Mouse (Mus musculus) Patski (cell line): ENCODE measurements around the gene Gzma. TPM values are rescaled to one million over a fixed set of nuclear protein-coding genes. Genes with fewer than 3 reads are reported as not detected.

Experiments
- ATAC-seq: fragments of 100-300 bp; one replicate; pipeline ENCODE4 v1.8.0; 2021
- CTCF ChIA-PET: fragments of 350-600 bp; sonication (Branson Sonifier 250); formaldehyde crosslinking; loops from one replicate; lab custom pipeline; 2022; ENCODE audit warnings: inconsistent platforms; lab: Charles Lee
- POLR2A ChIA-PET: fragments of 350-600 bp; sonication (Branson Sonifier 250); formaldehyde crosslinking; loops from one replicate; lab custom pipeline; 2022; ENCODE audit warnings: antibody characterized with exemption, inconsistent platforms; lab: Charles Lee
- DNase-seq: peaks from one replicate; pipeline ENCODE4 v3.0.0-alpha.2; 2011; ENCODE audit warnings: low read depth, low spot score
- H3K27me3 ChIP-seq: fragments of 371-371 bp; one replicate; pipeline ENCODE4 v1.5.1; 2021
- CTCF ChIP-seq: fragments of 100-300 bp; IDR thresholded peaks from one replicate; pipeline ENCODE4 v1.5.1; 2021
- in situ Hi-C: fragments of 300-500 bp; cut with MboI; formaldehyde crosslinking; loops from 3 replicates; pipeline ENCODE4 v1.11.1; 2018; ENCODE audit warnings: low pct_unique_long_range_greater_than_20kb, mixed read lengths
- polyA plus RNA-seq: library from polyadenylated mRNA; unstranded; gene quantifications from one replicate; pipeline ENCODE4 v1.2.3, GENCODE M21; 2021

Gene Gzma
- polyA plus RNA-seq: not detected

GRCm38 (mm10) chr13:113100879-113101278 lies at the start of gene Gzma:
Gzma (minus strand) TSS chr13:113100981.
- in situ Hi-C loops: no loop called here
- POLR2A ChIA-PET: no interaction called here
- TF ChIP-seq CTCF: no peak
- ATAC-seq (no peak), DNase-seq (no peak)
- CTCF ChIA-PET: interaction anchor here (1.0 to 1.4 kb wide), 2 partner anchors 9 to 47 kb away, joined by 3 read pairs; no protein-coding TSS in a partner anchor
- peaks cover 15% of the 10 kb centered on the region for H3K27me3 ChIP-seq

GRCm38 (mm10) chr13:113139597-113139996 lies 38.8 kb upstream of the Gzma start:
- DNase-seq: no peak
- ATAC-seq: no peak
- peaks cover 20% of the 10 kb centered on the region for H3K27me3 ChIP-seq
- ChIA-PET CTCF (interaction anchor here (1.7 kb wide), 1 partner anchor 119 kb away, joined by 4 read pairs; no protein-coding TSS in a partner anchor), POLR2A (interaction anchor here (0.6 kb wide), 1 partner anchor 150 kb away, joined by 3 read pairs; no protein-coding TSS in a partner anchor)
- TF ChIP-seq CTCF: peak; percentile 8
- in situ Hi-C loops: no loop called here

- DNase-seq: no peak
- in situ Hi-C loops: no loop called here
- TF ChIP-seq CTCF: no peak
- no peak for ATAC-seq
- ChIA-PET POLR2A (interaction anchor here (0.5 kb wide), 1 partner anchor 158 kb away, joined by 3 read pairs; no protein-coding TSS in a partner anchor), CTCF (no interaction called here)
- peaks cover 10% of the 10 kb centered on the region for H3K27me3 ChIP-seq
Measured at GRCm38 (mm10) chr13:113129974-113130373, 29.2 kb upstream of the Gzma start.

- H3K27me3 ChIP-seq: peaks cover 16% of the 10 kb centered on the region
- CTCF ChIA-PET: no interaction called here
- no peak for ATAC-seq
- TF ChIP-seq CTCF: no peak
- POLR2A ChIA-PET: no interaction called here
- DNase-seq: no peak
- in situ Hi-C loops: no loop called here
Measured at GRCm38 (mm10) chr13:113121326-113121725, 20.5 kb upstream of the Gzma start.

GRCm38 (mm10) chr13:113120324-113121237 lies 19.8 kb upstream of the Gzma start:
- no peak for TF ChIP-seq CTCF
- ATAC-seq (no peak), DNase-seq (no peak)
- POLR2A ChIA-PET: no interaction called here
- CTCF ChIA-PET: no interaction called here
- H3K27me3 ChIP-seq: peaks cover 15% of the 10 kb centered on the region
- in situ Hi-C loops: no loop called here

- DNase-seq: no peak
- H3K27me3 ChIP-seq: peaks cover 11% of the 10 kb centered on the region
- CTCF ChIA-PET: no interaction called here
- TF ChIP-seq CTCF: no peak
- no peak for ATAC-seq
- in situ Hi-C loops: no loop called here
- POLR2A ChIA-PET: no interaction called here
Measured at GRCm38 (mm10) chr13:113118977-113119376, 18.2 kb upstream of the Gzma start.

GRCm38 (mm10) chr13:113104759-113105158 lies 4.0 kb upstream of the Gzma start:
- ATAC-seq (no peak), DNase-seq (no peak)
- ChIA-PET CTCF (no interaction called here), POLR2A (no interaction called here)
- TF ChIP-seq CTCF: no peak
- peaks cover 19% of the 10 kb centered on the region for H3K27me3 ChIP-seq
- in situ Hi-C loops: no loop called here

GRCm38 (mm10) chr13:113101804-113102203 lies 1.0 kb upstream of the Gzma start:
- no peak for DNase-seq
- ATAC-seq: no peak
- H3K27me3 ChIP-seq: peaks cover 15% of the 10 kb centered on the region
- POLR2A ChIA-PET: no interaction called here
- in situ Hi-C loops: no loop called here
- CTCF ChIA-PET: interaction anchor here (1.4 kb wide), 1 partner anchor 46 kb away, joined by 3 read pairs; no protein-coding TSS in a partner anchor
- TF ChIP-seq CTCF: no peak

- in situ Hi-C loops: no loop called here
- ATAC-seq: no peak
- POLR2A ChIA-PET: no interaction called here
- CTCF ChIA-PET: no interaction called here
- peaks cover 15% of the 10 kb centered on the region for H3K27me3 ChIP-seq
- TF ChIP-seq CTCF: no peak
- no peak for DNase-seq
Measured at GRCm38 (mm10) chr13:113098406-113098805, 2.4 kb downstream of the Gzma start.

- no peak for TF ChIP-seq CTCF
- POLR2A ChIA-PET: no interaction called here
- CTCF ChIA-PET: interaction anchor here (1.1 to 1.4 kb wide), 3 partner anchors 12 to 154 kb away, joined by 3 to 4 read pairs (median 3); no protein-coding TSS in a partner anchor
- in situ Hi-C loops: no loop called here
- ATAC-seq: no peak
- no peak for DNase-seq
- peaks cover 22% of the 10 kb centered on the region for H3K27me3 ChIP-seq
Measured at GRCm38 (mm10) chr13:113097011-113097410, 3.8 kb downstream of the Gzma start.

- no peak for TF ChIP-seq CTCF
- ATAC-seq: no peak
- in situ Hi-C loops: no loop called here
Measured at GRCm38 (mm10) chr13:113094618-113095017, 6.2 kb downstream of the Gzma start.

More at GRCm38 (mm10) chr13:113094618-113095017, 6.2 kb downstream of the Gzma start:
- CTCF ChIA-PET: no interaction called here
- POLR2A ChIA-PET: no interaction called here
- no peak for DNase-seq
- peaks cover 24% of the 10 kb centered on the region for H3K27me3 ChIP-seq
